Mouse (Mus musculus): ENCODE results near the gene Cdc42ep5.

DNA sequence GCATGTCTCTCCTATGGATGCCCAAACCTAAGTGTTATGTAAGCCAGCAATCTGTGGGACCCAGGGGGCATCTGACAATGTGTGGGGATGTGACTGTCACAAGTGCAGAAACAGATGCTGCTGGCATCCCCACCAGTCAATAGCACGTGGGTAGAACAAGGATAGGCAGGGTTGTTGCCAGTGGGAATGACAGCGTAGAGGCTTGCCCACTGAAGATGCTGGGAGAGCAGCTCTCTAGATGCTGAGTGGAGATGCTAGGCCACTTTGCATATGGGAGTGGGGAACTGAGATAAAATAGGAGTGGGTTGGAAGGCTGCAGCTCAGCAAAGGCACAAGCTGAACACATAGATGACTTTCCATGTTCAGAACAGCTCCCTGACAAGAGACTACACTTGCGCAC, 32.1 kb downstream of the Cdc42ep5 start:
- no peak for TF ChIP-seq POLR2A (IDR thresholded peaks at IDR 0.05; ENCODE audit: low read depth, low read length)
- TF ChIP-seq CTCF (IDR thresholded peaks at IDR 0.05; ENCODE audit: extremely low read depth, insufficient read length, insufficient replicate concordance, low read depth, low read length), result no peak
